In the genomic region with DNA sequence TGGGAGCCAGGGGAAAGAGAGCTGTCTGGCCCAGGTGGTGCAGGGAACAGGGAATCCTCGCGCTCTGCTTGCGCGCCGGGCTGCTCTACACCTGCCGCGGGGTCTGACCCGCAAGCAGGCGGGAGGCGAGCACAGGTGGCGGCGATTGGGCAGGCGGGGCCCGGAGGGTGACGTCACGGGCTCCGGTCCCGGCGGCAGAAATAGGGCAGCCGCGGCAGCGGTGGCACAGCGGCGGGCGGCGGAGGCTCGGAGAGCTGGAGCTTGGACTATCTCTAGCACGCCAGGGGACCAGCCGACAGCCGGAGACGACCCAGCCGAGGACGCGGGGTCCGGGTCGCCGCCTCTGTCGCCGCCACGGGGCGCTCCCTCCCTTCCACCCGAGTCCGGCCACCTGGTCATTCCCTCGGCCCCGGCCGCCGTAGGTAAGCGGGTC, we compare ENCODE assay signal across 7 mouse cellular contexts. TPM values are rescaled to one million over a fixed set of nuclear protein-coding genes. Genes with fewer than 3 reads are reported as not detected.
DNase-seq lines count a peak whose midpoint lies in the region; ATAC-seq and TF ChIP-seq lines count a peak whose summit lies in the region.

A gene (plus strand): TSS at position 174 of the 433 bp plus-strand sequence.

- DNase-seq in R1 (ENCODE audit: low read depth, low spot score) = peak; percentile 40
- peak; percentile 57 for DNase-seq in brain, embryonic 14.5 days (ENCODE audit: low read depth)
- peak; percentile 34 for DNase-seq in left cerebral cortex, postnatal 4 days
- peak; percentile 40 to 50 for DNase-seq in thymus, adult 18-20 months

- peak within 1 kb of the TSS; percentile 81 for H3K4me3 ChIP-seq in forebrain, embryonic 15.5 days
- H3K4me3 ChIP-seq in intestine, embryonic 15.5 days (replicated peaks) = peak within 1 kb of the TSS; percentile 50
- peak within 1 kb of the TSS; percentile 58 for H3K4me3 ChIP-seq in midbrain, embryonic 12.5 days

- TF ChIP-seq POLR2A in brain, embryonic 14.5 days (IDR thresholded peaks at IDR 0.05; ENCODE audit: borderline replicate concordance, extremely low read depth, insufficient read depth, insufficient read length, poor library complexity, severe bottlenecking) = no peak

- peak within 1 kb of the TSS; percentile 64 for H3K9ac ChIP-seq in forebrain, embryonic 15.5 days (replicated peaks)
- peak within 1 kb of the TSS; percentile 51 for H3K9ac ChIP-seq in intestine, embryonic 15.5 days
- peak within 1 kb of the TSS; percentile 58 for H3K9ac ChIP-seq in midbrain, embryonic 12.5 days (replicated peaks)

- ATAC-seq in forebrain, embryonic 15.5 days (replicated peaks) = peak; percentile 35; the same call in 1 of the 2 replicates
- ATAC-seq in intestine, embryonic 15.5 days = peak; percentile 85
- ATAC-seq in midbrain, embryonic 12.5 days (ENCODE audit: low FRiP score, low read depth) = peak; percentile 41; the same call in 1 of the 2 replicates

- no peaks in the 10 kb centered on the region for H3K36me3 ChIP-seq in forebrain, embryonic 15.5 days
- H3K36me3 ChIP-seq in intestine, embryonic 15.5 days = no peaks in the 10 kb centered on the region
- H3K36me3 ChIP-seq in midbrain, embryonic 12.5 days = no peaks in the 10 kb centered on the region

- WGBS in forebrain, embryonic 15.5 days = 0% methylated on average over 44 of the region's 48 CpGs
- under 1% methylated on average over 43 of the region's 48 CpGs for WGBS in intestine, embryonic 15.5 days
- under 1% methylated on average over 48 of the region's 48 CpGs for WGBS in midbrain, embryonic 12.5 days

- H3K4me1 ChIP-seq in forebrain, embryonic 15.5 days = peaks cover 19% of the 10 kb centered on the region
- H3K4me1 ChIP-seq in intestine, embryonic 15.5 days (replicated peaks) = peaks cover 15% of the 10 kb centered on the region
- peaks cover 16% of the 10 kb centered on the region for H3K4me1 ChIP-seq in midbrain, embryonic 12.5 days

- TF ChIP-seq CTCF in brain, embryonic 14.5 days (IDR thresholded peaks at IDR 0.05; ENCODE audit: borderline replicate concordance, extremely low read depth, insufficient read depth, insufficient read length) = no peak

- intact Hi-C loops in left cerebral cortex, postnatal 4 days (cut with DNase I) = loop anchor here (5.0 to 10.0 kb wide), 2 partner anchors 242 to 490 kb away; no protein-coding TSS in a partner anchor

- H3K4me2 ChIP-seq in forebrain, embryonic 15.5 days (replicated peaks) = peak within 1 kb of the TSS; percentile 100
- H3K4me2 ChIP-seq in intestine, embryonic 15.5 days (replicated peaks) = peak within 1 kb of the TSS; percentile 98
- peak within 1 kb of the TSS; percentile 99 for H3K4me2 ChIP-seq in midbrain, embryonic 12.5 days (replicated peaks)

- no peaks in the 10 kb centered on the region for H3K9me3 ChIP-seq in forebrain, embryonic 15.5 days
- H3K9me3 ChIP-seq in intestine, embryonic 15.5 days = no peaks in the 10 kb centered on the region
- no peaks in the 10 kb centered on the region for H3K9me3 ChIP-seq in midbrain, embryonic 12.5 days

- no peak within 1 kb of the TSS for H3K27ac ChIP-seq in forebrain, embryonic 15.5 days (replicated peaks)
- H3K27ac ChIP-seq in intestine, embryonic 15.5 days = no peak within 1 kb of the TSS
- H3K27ac ChIP-seq in midbrain, embryonic 12.5 days (replicated peaks) = no peak within 1 kb of the TSS

- peaks cover 42% of the 10 kb centered on the region for H3K27me3 ChIP-seq in forebrain, embryonic 15.5 days
- peaks cover 39% of the 10 kb centered on the region for H3K27me3 ChIP-seq in intestine, embryonic 15.5 days (replicated peaks)
- peaks cover 62% of the 10 kb centered on the region for H3K27me3 ChIP-seq in midbrain, embryonic 12.5 days

RNA-seq across cellular contexts. Expression of the gene that starts here (rescaled TPM):
- 1.1 and 3.1 TPM in 2 replicates for polyA plus RNA-seq in brain, embryonic 14.5 days (2012; rRNA removed)
- polyA plus RNA-seq in forebrain, embryonic 15.5 days (2015; fragmentation: Nextera tagmentation; extraction: Ambion mirVana) = 5.5 and 6.1 TPM in 2 replicates
- 5.3 and 6.1 TPM in 2 replicates for polyA plus RNA-seq in intestine, embryonic 15.5 days (2015; fragmentation: Nextera tagmentation; extraction: Ambion mirVana)
- total RNA-seq in left cerebral cortex, postnatal 4 days (2021) = 10 to 100 TPM; 12.9 to 13.2 TPM
- 1.2 and 2.6 TPM in 2 replicates for polyA plus RNA-seq in midbrain, embryonic 12.5 days (2016; fragmentation: Nextera tagmentation; extraction: Ambion mirVana)

Comparison
In these comparisons a context has a peak if more than half of its experiments do, and no peak if none do; other contexts are left out.
1. ATAC-seq: peak in every context shown above with its lines; median percentile 85 in intestine, embryonic 15.5 days; 41 in midbrain, embryonic 12.5 days; 35 in forebrain, embryonic 15.5 days.